Mouse (Mus musculus): Measurements from ENCODE around the gene Ano8.

The Ano8 gene

DNA sequence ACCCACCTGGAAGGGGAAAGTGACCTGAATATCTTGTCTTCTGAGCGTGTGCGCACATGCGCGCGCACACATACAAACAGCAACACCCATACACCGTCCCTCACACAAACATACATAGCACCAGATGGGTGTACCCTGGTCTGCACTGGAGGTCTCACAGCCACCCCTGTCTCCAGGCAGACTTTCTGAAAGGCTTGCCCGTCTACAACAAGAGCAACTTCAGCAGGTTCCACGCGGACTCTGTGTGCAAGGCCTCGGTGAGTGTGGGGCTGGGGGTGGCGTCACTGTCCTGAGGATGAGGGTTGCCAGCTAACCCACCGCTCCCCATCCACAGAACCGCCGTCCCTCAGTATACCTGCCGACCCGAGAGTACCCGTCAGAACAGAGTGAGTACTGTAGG, 13.9 kb downstream of the Ano8 start:
- DNase-seq (ENCODE audit: low read depth in 2 of 2, low spot score in 2 of 2), result no peak

- no peak for DNase-seq (ENCODE audit: low read depth in 2 of 2, low spot score in 2 of 2)
Measured at GRCm38 (mm10) chr8:71470913-71471255, 14.9 kb downstream of the Ano8 start.

GRCm38 (mm10) chr8:71470146-71470912, 15.4 kb downstream of the Ano8 start:
- no peak for DNase-seq (ENCODE audit: low read depth in 2 of 2, low spot score in 2 of 2)

GRCm38 (mm10) chr8:71469411-71469810, 16.4 kb downstream of the Ano8 start:
- DNase-seq (ENCODE audit: low read depth in 2 of 2, low spot score in 2 of 2), result peak in 1 of 2 experiments; percentile 35

DNA sequence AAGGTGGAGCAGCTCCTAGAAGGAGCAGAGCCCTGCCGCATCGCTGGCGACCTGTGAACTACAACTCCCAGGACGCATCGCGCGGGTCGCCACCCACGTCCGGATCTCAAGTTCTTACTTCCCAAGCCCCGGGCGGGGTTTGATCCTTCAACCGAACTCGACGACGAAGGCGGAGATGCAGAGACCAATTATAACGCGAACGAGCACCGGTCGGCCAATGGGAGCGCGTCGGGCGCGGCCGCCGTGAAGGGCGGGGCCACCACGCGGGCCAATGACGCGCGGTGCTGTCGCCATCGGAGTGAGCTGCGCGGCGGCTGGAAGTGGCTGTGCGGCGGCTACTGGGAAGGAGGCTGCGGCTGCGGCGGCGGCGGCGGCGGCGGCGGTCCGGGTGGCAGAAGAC, 16.8 kb downstream of the Ano8 start, which contains the start of gene Dda1:
Dda1 (plus strand) TSS at position 284 of the 400 bp plus-strand sequence.
- peak; percentile 94 to 96 for DNase-seq (ENCODE audit: low read depth in 2 of 2, low spot score in 2 of 2)

DNA sequence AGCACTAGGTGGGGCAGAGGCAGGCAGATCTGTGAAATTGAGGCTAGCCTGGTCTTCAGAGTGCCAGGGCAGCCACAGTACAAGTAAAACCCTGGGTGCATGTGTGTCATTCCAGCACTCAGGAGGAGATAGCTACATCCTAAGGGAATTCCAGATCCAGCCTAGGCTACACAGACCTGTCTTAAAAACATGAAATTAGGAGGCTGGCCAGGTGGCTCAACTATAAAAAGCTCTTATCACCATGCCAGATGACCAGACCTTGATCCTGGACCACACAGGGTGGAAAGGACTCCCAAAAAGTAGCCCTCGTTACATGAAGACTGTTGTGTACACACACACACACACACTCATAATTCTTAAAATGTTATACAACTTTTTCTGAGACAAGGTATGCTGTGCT, 17.8 kb downstream of the Ano8 start:
- DNase-seq (ENCODE audit: low read depth in 2 of 2, low spot score in 2 of 2), result no peak

GRCm38 (mm10) chr8:71467201-71467600, 18.6 kb downstream of the Ano8 start:
- no peak for DNase-seq (ENCODE audit: low read depth in 2 of 2, low spot score in 2 of 2)

GRCm38 (mm10) chr8:71466198-71466597, 19.6 kb downstream of the Ano8 start:
- no peak for DNase-seq (ENCODE audit: low read depth in 2 of 2, low spot score in 2 of 2)

- no peak for DNase-seq (ENCODE audit: low read depth in 2 of 2, low spot score in 2 of 2)
Measured at GRCm38 (mm10) chr8:71465733-71466132, 20.0 kb downstream of the Ano8 start.

DNA sequence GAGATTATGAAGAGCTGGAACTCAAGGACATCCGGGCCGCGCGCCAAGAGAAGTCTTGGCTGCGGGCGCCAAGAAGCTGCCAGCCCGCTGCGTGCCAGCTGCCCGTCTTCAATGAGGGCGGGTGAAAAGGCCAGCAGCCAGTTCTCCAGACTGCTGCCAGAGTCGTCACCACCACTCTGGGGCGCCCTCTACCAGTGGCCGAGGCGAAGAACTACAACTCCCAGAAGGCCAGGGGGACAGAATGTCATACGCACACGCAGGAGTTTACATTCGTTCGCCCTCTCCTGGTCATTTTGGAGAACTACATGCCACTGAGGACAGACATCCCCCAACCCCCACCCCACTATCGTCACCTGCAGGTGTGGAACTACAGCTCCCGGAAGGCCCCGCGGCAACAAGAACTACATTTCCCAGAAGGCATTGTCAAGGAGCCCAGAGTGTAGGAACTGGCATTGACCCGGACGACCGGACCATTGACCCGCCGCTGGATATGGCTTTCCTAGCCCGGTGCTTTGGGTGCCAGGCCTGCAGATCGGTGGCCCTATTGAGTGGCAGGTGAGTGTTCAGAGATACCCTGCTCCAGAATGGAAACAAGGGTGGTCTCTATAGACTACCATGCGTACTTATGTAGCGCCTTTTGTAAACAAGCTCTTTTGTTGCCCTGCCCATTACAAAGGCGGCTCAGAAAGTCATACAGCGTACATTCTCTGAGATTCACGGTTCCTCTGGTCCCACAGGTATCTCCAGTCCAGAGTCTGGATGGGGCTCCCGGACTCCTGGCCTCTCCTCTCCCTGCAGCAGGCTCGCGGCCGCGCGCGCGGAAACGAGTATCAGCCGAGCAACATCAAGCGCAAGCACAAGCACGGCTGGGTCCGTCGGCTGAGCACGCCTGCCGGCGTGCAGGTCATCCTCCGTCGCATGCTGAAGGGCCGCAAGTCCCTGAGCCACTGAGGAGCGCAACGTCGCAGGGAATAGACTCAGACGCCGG, 21.0 kb downstream of the Ano8 start, which contains the start of gene Mrpl34:
Mrpl34 (plus strand) TSS at position 447 of the 988 bp plus-strand sequence.
- DNase-seq (ENCODE audit: low read depth in 2 of 2, low spot score in 2 of 2), result peak; percentile 99

- DNase-seq (ENCODE audit: low read depth in 2 of 2, low spot score in 2 of 2), result peak; percentile 79 to 86
Measured at GRCm38 (mm10) chr8:71463188-71464033, 22.4 kb downstream of the Ano8 start, which contains the start of gene Abhd8. Gene Abhd8, minus strand, starts transcription at chr8:71463655.

GRCm38 (mm10) chr8:71462786-71463185, 23.0 kb downstream of the Ano8 start:
- DNase-seq (ENCODE audit: low read depth in 2 of 2, low spot score in 2 of 2), result peak; percentile 88 to 92

GRCm38 (mm10) chr8:71462191-71462590, 23.6 kb downstream of the Ano8 start:
- DNase-seq (ENCODE audit: low read depth in 2 of 2, low spot score in 2 of 2), result no peak

DNA sequence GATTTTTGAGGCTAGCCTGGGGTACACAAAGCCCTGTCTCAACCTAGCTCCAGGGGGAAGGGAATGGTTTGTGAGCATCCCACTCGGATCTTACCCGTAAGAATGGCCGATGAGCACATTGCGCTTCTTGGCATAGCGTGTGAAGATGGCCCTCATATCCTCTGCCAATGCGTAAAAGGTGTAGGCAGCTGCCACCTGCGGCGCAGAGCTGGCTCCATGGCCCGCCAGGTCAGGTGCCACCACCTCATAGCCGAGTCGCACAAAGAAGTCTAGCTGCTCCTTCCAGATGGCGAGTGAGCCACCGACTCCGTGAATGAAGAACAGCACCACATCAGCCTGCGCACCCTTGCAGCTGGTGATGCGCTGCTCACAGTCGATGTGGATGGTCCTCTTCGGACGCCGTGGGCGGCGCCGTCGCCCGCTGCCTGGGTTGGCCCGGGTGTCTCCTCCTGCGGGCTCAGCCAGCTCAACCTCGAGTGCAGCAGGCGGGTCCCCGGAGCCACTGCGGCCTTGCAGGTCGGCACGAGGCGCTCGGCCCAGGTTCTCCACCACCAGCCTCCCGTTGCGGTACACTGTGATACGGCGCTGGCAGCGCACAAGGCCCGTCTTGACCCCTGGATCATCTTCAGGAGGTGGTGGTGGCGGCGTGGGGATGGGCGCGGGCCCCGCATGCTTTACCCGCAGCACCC, 24.5 kb downstream of the Ano8 start:
- no peak for DNase-seq (ENCODE audit: low read depth in 2 of 2, low spot score in 2 of 2)

- DNase-seq (ENCODE audit: low read depth in 2 of 2, low spot score in 2 of 2), result no peak
Measured at GRCm38 (mm10) chr8:71460716-71461115, 25.0 kb downstream of the Ano8 start.

DNA sequence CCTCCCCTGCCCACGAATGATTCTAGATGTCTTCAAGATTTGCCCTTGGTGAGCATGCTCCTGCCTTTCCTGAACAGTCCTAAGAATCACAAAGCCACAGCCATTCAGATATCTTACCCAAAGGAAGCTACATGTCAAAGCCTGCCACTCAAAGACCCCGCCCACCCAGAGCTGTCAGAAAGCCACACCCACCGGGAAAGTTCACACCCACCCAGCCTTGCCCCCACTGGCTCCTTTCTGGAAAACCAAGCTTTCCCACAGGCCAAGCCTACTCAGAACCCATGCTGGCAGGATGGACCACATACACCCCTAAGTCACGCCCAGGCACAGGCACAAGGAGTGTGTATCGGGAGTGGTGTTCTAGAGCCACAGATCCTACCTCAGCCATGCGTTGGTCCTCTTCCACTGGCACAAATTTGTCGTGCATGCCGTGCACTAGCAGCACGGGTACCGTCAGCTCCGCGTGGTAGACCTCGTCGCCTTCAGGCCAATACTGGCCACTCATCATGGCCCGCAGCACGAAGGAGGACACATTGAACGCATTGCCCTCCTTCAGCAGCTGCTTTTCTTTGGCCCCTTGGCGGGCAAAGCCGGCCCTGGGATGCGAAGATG, 28.0 kb downstream of the Ano8 start:
- DNase-seq (ENCODE audit: low read depth in 2 of 2, low spot score in 2 of 2), result no peak

GRCm38 (mm10) chr8:71456906-71457305, 28.9 kb downstream of the Ano8 start:
- no peak for DNase-seq (ENCODE audit: low read depth in 2 of 2, low spot score in 2 of 2)

DNA sequence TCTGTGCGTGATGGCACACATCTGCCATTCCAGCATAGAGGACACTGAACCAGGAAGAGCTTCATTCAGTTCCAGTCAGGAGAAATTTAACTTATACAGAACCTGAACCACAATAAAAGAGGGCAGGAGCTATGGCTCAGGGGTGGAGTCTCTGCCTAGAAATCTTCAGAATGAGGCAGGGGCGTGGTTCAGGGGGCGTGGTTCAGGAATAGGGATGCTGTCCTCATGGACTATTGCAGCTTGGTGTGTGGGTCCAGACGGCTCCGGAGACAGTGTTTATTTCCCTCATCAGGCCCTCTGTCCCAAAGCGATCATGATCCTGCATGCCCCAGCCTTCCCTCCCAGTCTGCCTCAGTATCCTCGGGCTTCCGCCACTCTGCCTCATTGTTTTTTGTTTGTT, 31.1 kb downstream of the Ano8 start:
- no peak for DNase-seq (ENCODE audit: low read depth in 2 of 2, low spot score in 2 of 2)

DNA sequence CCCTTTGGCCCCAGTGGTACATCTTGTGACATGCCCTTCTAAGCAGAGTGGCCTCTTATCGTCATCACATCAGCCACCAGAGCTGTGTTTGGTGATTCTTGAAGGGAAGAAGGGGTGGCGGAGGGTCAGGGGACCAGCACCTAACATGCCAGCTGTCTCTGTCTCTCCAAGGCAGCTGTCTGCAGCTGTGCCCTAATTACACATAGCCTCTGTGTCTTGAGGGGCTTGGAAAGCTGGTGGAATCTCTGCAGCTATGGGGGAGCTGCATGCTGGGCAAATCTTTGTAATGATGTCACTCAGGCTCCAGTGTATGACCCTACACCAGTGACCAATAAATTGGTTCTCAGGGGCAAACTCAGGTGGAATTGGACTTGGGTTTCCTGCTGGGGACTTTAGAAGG, 33.1 kb downstream of the Ano8 start:
- DNase-seq (ENCODE audit: low read depth in 2 of 2, low spot score in 2 of 2), result no peak

GRCm38 (mm10) chr8:71451777-71452176, 34.0 kb downstream of the Ano8 start:
- no peak for DNase-seq (ENCODE audit: low read depth in 2 of 2, low spot score in 2 of 2)

Data from CD8-positive naive resting alpha-beta T cell, adult 2 months (primary cell).